Mouse (Mus musculus): ENCODE measurements at regions not wholly inside any gene's neighbourhood (a gene's known extent, or its start where the extent isn't known, plus 50 kb on each side); places are given as distances from the start of the nearest gene placed in this dataset.

DNA sequence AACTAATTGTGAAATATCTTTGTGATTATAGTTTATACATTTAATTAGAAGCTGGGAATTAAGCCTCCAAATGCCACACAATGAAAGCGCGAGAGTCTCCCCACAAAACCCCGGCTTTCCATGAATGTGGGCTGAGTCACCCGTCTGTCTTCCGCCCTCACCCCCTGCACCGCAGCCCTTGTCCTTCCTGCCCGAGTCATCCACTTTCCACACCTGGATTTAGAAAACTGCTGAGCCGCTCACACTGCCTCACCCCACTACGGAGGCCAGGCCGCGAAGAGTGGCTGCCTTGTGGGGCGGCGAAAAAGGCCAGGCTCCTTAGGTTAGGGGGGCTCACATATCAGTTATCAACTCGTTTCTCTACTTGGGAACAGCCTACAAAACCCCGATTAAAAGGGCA is 177.9 kb upstream of the Map3k1 start:
- no peak for TF ChIP-seq POLR2A (IDR thresholded peaks at IDR 0.05; ENCODE audit: borderline replicate concordance, control insufficient read depth, low read depth, low read length)
- TF ChIP-seq CTCF (IDR thresholded peaks at IDR 0.05; ENCODE audit: control insufficient read depth, insufficient read depth, low read length): no peak
